Mouse (Mus musculus) heart, adult 2 months (tissue): ENCODE measurements at regions not wholly inside any gene's neighbourhood (a gene's known extent, or its start where the extent isn't known, plus 50 kb on each side); places are given as distances from the start of the nearest gene placed in this dataset.
"Not testable (repeated sequence)": the region's sequence is repeated elsewhere in the genome, so short reads cannot be mapped to it uniquely, and the experiment has no call there.

Experiments
- DNase-seq, 2 experiments: peaks; one replicate each; pipeline ENCODE4 v3.0.0; 2021
- H3K27ac ChIP-seq: fragments of 200-600 bp; 2 replicates; pipeline ENCODE4 v1.8.1; 2022
- H3K27me3 ChIP-seq: fragments of 200-500 bp; 2 replicates; pipeline ENCODE4 v1.6.1; 2012; ENCODE audit warnings: mild to moderate bottlenecking, low read length, inconsistent platforms, mixed read lengths; ENCODE audit not compliant: control insufficient read depth, insufficient read depth
- H3K36me3 ChIP-seq: fragments of 200-500 bp; 2 replicates; pipeline ENCODE4 v1.6.1; 2012; ENCODE audit warnings: low read length, inconsistent platforms; ENCODE audit not compliant: control insufficient read depth, insufficient read depth
- H3K4me1 ChIP-seq: fragments of 200-500 bp; 2 replicates; pipeline ENCODE4 v1.6.1; 2011; ENCODE audit warnings: low read length; ENCODE audit not compliant: control insufficient read depth, insufficient read depth
- H3K4me3 ChIP-seq: fragments of 200-600 bp; 2 replicates; pipeline ENCODE4 v1.8.1; 2022
- H3K79me2 ChIP-seq: fragments of 200-500 bp; replicated peaks from 2 replicates; pipeline ENCODE4 v1.6.1; 2012; ENCODE audit warnings: mild to moderate bottlenecking, inconsistent platforms, low read length, moderate library complexity, mixed read lengths; ENCODE audit not compliant: control insufficient read depth, insufficient read depth
- H3K9ac ChIP-seq: fragments of 200-500 bp; 2 replicates; pipeline ENCODE4 v1.6.1; 2012; ENCODE audit warnings: low read depth, mild to moderate bottlenecking, control low read depth, inconsistent platforms, low read length, mixed read lengths
- CTCF ChIP-seq: fragments of 200-600 bp; IDR thresholded peaks from 2 replicates; pipeline ENCODE4 v1.8.1; 2022; ENCODE audit warnings: antibody characterized with exemption, mild to moderate bottlenecking, moderate library complexity
- EP300 ChIP-seq: fragments of 200-500 bp; IDR thresholded peaks from 2 replicates; pipeline ENCODE4 v1.6.1; 2011; ENCODE audit warnings: low read depth, low read length, control low read depth; ENCODE audit not compliant: insufficient read depth
- POLR2A ChIP-seq: fragments of 200-500 bp; IDR thresholded peaks from 2 replicates; pipeline ENCODE4 v1.6.1; 2011; ENCODE audit warnings: mild to moderate bottlenecking, low read depth, low read length, control low read depth; ENCODE audit not compliant: insufficient read depth
- WGBS: fragments of 180-500 bp; shearing (Covaris S2); methylation state at CpG from one replicate; pipeline ENCODE4 v1.1.7; 2018; 5-methylcytosine and 5-hydroxymethylcytosine counted together
- intact Hi-C: fragments of 180-260 bp; cut with DNase I; formaldehyde crosslinking; loops from one replicate; pipeline ENCODE4 v1.15.1; 2025

GRCm38 (mm10) chr2:64461636-64462035 lies 363.8 kb upstream of the Fign start:
- TF ChIP-seq EP300, result no peak
- no peak for TF ChIP-seq CTCF
- TF ChIP-seq POLR2A, result no peak
- Histone ChIP-seq H3K79me2 (no peaks in the 10 kb centered on the region), H3K27me3 (no peaks in the 10 kb centered on the region), H3K36me3 (no peaks in the 10 kb centered on the region), H3K4me1 (no peaks in the 10 kb centered on the region), H3K4me3 (no peak overlapping the region), H3K9ac (no peak overlapping the region), H3K27ac (no peak overlapping the region)
- intact Hi-C loops, result no loop called here
- 80% methylated on average over 9 of the region's 9 CpGs for WGBS
- no peak for DNase-seq

- Histone ChIP-seq H3K36me3 (no peaks in the 10 kb centered on the region), H3K27me3 (no peaks in the 10 kb centered on the region), H3K4me3 (no peak overlapping the region), H3K79me2 (no peaks in the 10 kb centered on the region), H3K27ac (no peak overlapping the region), H3K9ac (no peak overlapping the region), H3K4me1 (no peaks in the 10 kb centered on the region)
- TF ChIP-seq EP300 (no peak), CTCF (peak; percentile 71)
- no peak for DNase-seq
- WGBS, result 54% methylated on average over 5 of the region's 5 CpGs
- intact Hi-C loops, result loop anchor here (5.0 to 10.0 kb wide), 3 partner anchors 533 to 946 kb away; no protein-coding TSS in a partner anchor
Measured at GRCm38 (mm10) chr2:64458171-64458570, 360.3 kb upstream of the Fign start.

- Histone ChIP-seq H3K4me1 (no peaks in the 10 kb centered on the region), H3K79me2 (no peaks in the 10 kb centered on the region), H3K4me3 (no peak overlapping the region), H3K9ac (no peak overlapping the region), H3K27ac (no peak overlapping the region), H3K27me3 (no peaks in the 10 kb centered on the region), H3K36me3 (no peaks in the 10 kb centered on the region)
- WGBS, result 80% methylated on average over 6 of the region's 6 CpGs
- DNase-seq, result no peak
- intact Hi-C loops, result loop anchor here (10.0 kb wide), 2 partner anchors 528 to 748 kb away; no protein-coding TSS in a partner anchor
- no peak for TF ChIP-seq CTCF
- TF ChIP-seq EP300, result no peak
- no peak for TF ChIP-seq POLR2A
Measured at GRCm38 (mm10) chr2:64452690-64453089, 354.9 kb upstream of the Fign start.

GRCm38 (mm10) chr2:64451614-64452317 lies 353.9 kb upstream of the Fign start:
- H3K27ac ChIP-seq, result no peak overlapping the region
- intact Hi-C loops, result loop anchor here (10.0 kb wide), 2 partner anchors 527 to 747 kb away; no protein-coding TSS in a partner anchor
- 83% methylated on average over 12 of the region's 12 CpGs for WGBS

GRCm38 (mm10) chr2:64443171-64443570 lies 345.3 kb upstream of the Fign start:
- no peak overlapping the region for H3K4me3 ChIP-seq
- H3K36me3 ChIP-seq, result no peaks in the 10 kb centered on the region
- H3K4me1 ChIP-seq, result no peaks in the 10 kb centered on the region
- H3K9ac ChIP-seq, result no peak overlapping the region
- 80% methylated on average over 3 of the region's 3 CpGs for WGBS
- H3K27me3 ChIP-seq, result no peaks in the 10 kb centered on the region
- no peak for DNase-seq
- TF ChIP-seq EP300 (no peak), CTCF (no peak), POLR2A (no peak)
- H3K27ac ChIP-seq, result no peak overlapping the region
- H3K79me2 ChIP-seq, result no peaks in the 10 kb centered on the region
- intact Hi-C loops, result no loop called here

More at GRCm38 (mm10) chr2:64451614-64452317, 353.9 kb upstream of the Fign start:
- Histone ChIP-seq H3K9ac (no peak overlapping the region), H3K36me3 (no peaks in the 10 kb centered on the region), H3K79me2 (no peaks in the 10 kb centered on the region), H3K4me3 (no peak overlapping the region), H3K27me3 (no peaks in the 10 kb centered on the region), H3K4me1 (no peaks in the 10 kb centered on the region)
- no peak for TF ChIP-seq CTCF
- TF ChIP-seq EP300, result no peak
- TF ChIP-seq POLR2A, result no peak
- no peak for DNase-seq

GRCm38 (mm10) chr2:64440961-64441360 lies 343.1 kb upstream of the Fign start:
- Histone ChIP-seq H3K27me3 (no peaks in the 10 kb centered on the region), H3K4me1 (no peaks in the 10 kb centered on the region), H3K27ac (no peak overlapping the region), H3K79me2 (no peaks in the 10 kb centered on the region), H3K36me3 (no peaks in the 10 kb centered on the region), H3K4me3 (no peak overlapping the region), H3K9ac (no peak overlapping the region)
- no peak for TF ChIP-seq CTCF
- WGBS, result 79% methylated on average over 2 of the region's 2 CpGs
- DNase-seq, result no peak
- intact Hi-C loops, result no loop called here

GRCm38 (mm10) chr2:64417129-64417528 lies 319.3 kb upstream of the Fign start:
- H3K4me1 ChIP-seq, H3K79me2 ChIP-seq, H3K36me3 ChIP-seq, H3K27ac ChIP-seq, H3K9ac ChIP-seq, H3K27me3 ChIP-seq, intact Hi-C loops, H3K4me3 ChIP-seq, DNase-seq: not testable (repeated sequence)
